ENCODE assay signal across 8 mouse cellular contexts in the genomic region with DNA sequence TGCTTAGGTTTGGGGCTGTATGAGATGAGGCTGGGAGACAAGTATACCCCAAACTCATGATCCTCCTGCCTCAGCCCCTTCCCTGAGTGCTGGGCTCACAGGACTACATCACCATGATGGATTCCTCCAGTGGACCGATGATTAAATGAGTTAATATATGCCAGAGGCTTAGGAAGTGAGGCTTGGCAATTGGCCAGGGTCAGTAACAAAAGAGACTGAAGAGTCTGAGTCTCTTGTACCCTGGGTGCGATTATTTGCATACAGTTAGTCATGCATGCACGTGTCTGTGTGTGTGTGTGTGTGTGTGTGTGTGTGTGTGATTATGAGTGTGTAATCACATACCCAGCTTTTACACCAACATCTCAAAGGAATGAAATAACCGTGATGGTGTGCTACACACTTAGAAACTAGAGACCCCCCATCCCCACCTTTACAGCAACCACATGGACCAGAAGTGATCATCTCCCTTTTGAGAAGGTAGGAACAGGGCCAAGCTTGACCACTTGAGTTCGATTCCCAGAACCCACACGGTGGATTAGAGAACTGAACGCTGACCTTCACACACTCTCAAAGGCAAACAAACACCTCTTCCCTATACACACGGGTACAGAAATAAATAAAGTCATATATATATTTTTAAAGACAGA. TPM values are rescaled to one million over a fixed set of nuclear protein-coding genes. Genes with fewer than 3 reads are reported as not detected.
A peak's percentile ranks its signal among the peaks of the same experiment; 100 is the strongest.
DNase-seq lines count a peak whose midpoint lies in the region; ATAC-seq and TF ChIP-seq lines count a peak whose summit lies in the region.

No protein-coding gene starts in this region.

- peak overlapping the region; percentile 85 for H3K4me2 ChIP-seq in intestine, postnatal 0 days (replicated peaks; ENCODE audit: low read depth)
- H3K4me2 ChIP-seq in liver, postnatal 0 days (ENCODE audit: low read depth, low read length) = peak overlapping the region; percentile 94

- peak overlapping the region; percentile 67 for H3K4me3 ChIP-seq in intestine, postnatal 0 days (ENCODE audit: low read depth, low read length)
- peak overlapping the region; percentile 47 for H3K4me3 ChIP-seq in liver, postnatal 0 days (ENCODE audit: low read depth, low read length)

- no peak for TF ChIP-seq CTCF in intestine, postnatal 0 days (IDR thresholded peaks at IDR 0.05; ENCODE audit: low read depth)
- no peak for TF ChIP-seq CTCF in liver, postnatal 0 days (IDR thresholded peaks at IDR 0.05; ENCODE audit: low read depth)

- peak overlapping the region; percentile 99 for H3K27ac ChIP-seq in intestine, postnatal 0 days (ENCODE audit: low read depth, low read length)
- H3K27ac ChIP-seq in liver, postnatal 0 days (ENCODE audit: low read depth) = peak overlapping the region; percentile 100

- H3K36me3 ChIP-seq in intestine, postnatal 0 days (ENCODE audit: control insufficient read depth, insufficient read depth) = peaks cover 8% of the 10 kb centered on the region
- peaks cover 11% of the 10 kb centered on the region for H3K36me3 ChIP-seq in liver, postnatal 0 days (replicated peaks; ENCODE audit: insufficient read depth, low read length)

- WGBS in intestine, postnatal 0 days = 4% methylated on average over 8 of the region's 8 CpGs
- 9% methylated on average over 8 of the region's 8 CpGs for WGBS in liver, postnatal 0 days (ENCODE audit: insufficient replicate concordance)

- peak overlapping the region; percentile 69 for H3K9ac ChIP-seq in intestine, postnatal 0 days (ENCODE audit: low read depth, low read length)
- peak overlapping the region; percentile 77 for H3K9ac ChIP-seq in liver, postnatal 0 days (replicated peaks)

- DNase-seq in cerebellum, adult 9-10 months = peak; percentile 54
- DNase-seq in gastrocnemius, postnatal 36 days = peak; percentile 26 to 38
- DNase-seq in liver, postnatal 0 days = peak; percentile 70
- peak; percentile 93 for DNase-seq in retina, postnatal 1 day
- DNase-seq in thymus, postnatal 10 days (ENCODE audit: low spot score in 2 of 2) = no peak

- H3K9me3 ChIP-seq in intestine, postnatal 0 days (ENCODE audit: control insufficient read depth) = no peaks in the 10 kb centered on the region
- H3K9me3 ChIP-seq in liver, postnatal 0 days (ENCODE audit: low read length) = no peaks in the 10 kb centered on the region

- no peaks in the 10 kb centered on the region for H3K27me3 ChIP-seq in intestine, postnatal 0 days (replicated peaks; ENCODE audit: control insufficient read depth, insufficient read depth, low read length)
- H3K27me3 ChIP-seq in liver, postnatal 0 days (ENCODE audit: insufficient read depth, low read length) = no peaks in the 10 kb centered on the region

- ATAC-seq in cerebellum, adult (ENCODE audit: insufficient number of reproducible peaks, low FRiP score, low TSS enrichment) = no peak
- peak; percentile 35 for ATAC-seq in CD4-positive, CD25-positive, alpha-beta regulatory T cell, adult 4 months
- ATAC-seq in intestine, postnatal 0 days = no peak
- peak; percentile 2 for ATAC-seq in liver, postnatal 0 days

- 0 out of 2 replicates have a peak, but pooled peaks cover 15% of the 10 kb centered on the region for H3K4me1 ChIP-seq in intestine, postnatal 0 days (replicated peaks; ENCODE audit: control insufficient read depth, insufficient read depth, low read length)
- peaks cover 77% of the 10 kb centered on the region for H3K4me1 ChIP-seq in liver, postnatal 0 days (ENCODE audit: insufficient read depth)

- intact Hi-C loops in gastrocnemius, postnatal 36 days (cut with DNase I) = no loop called here

- no peak for TF ChIP-seq EP300 in liver, postnatal 0 days (IDR thresholded peaks at IDR 0.05; ENCODE audit: low read depth)

RNA-seq across cellular contexts. Expression of gene Hif3a, which starts 3.3 kb away (rescaled TPM):
- polyA plus RNA-seq in CD4-positive, CD25-positive, alpha-beta regulatory T cell, adult 4 months (2017; shearing (Covaris generic)) = under 1 TPM; 0.60 to 0.91 TPM
- total RNA-seq in gastrocnemius, postnatal 36 days (2021) = 1 to 10 TPM; 1.2 to 1.3 TPM
- 15.9 and 18.4 TPM in 2 replicates for polyA plus RNA-seq in intestine, postnatal 0 days (2015; fragmentation: Nextera tagmentation; extraction: Ambion mirVana)
- polyA plus RNA-seq in liver, postnatal 0 days (2015; fragmentation: Nextera tagmentation; extraction: Ambion mirVana) = 2.6 and 3.9 TPM in 2 replicates

RNA-seq across cellular contexts. Expression of gene Psg16, which starts 14.9 kb away (rescaled TPM):
- 1 to 10 TPM in 1 of 2 experiments, under 1 TPM in 1; 0.13 to 1.4 TPM for polyA plus RNA-seq in CD4-positive, CD25-positive, alpha-beta regulatory T cell, adult 4 months (2017; shearing (Covaris generic))
- total RNA-seq in gastrocnemius, postnatal 36 days (2021) = under 1 TPM; 0.07 to 0.13 TPM
- polyA plus RNA-seq in intestine, postnatal 0 days (2015; fragmentation: Nextera tagmentation; extraction: Ambion mirVana) = 0.33 and 0.46 TPM in 2 replicates
- 0.54 and 0.69 TPM in 2 replicates for polyA plus RNA-seq in liver, postnatal 0 days (2015; fragmentation: Nextera tagmentation; extraction: Ambion mirVana)

RNA-seq across cellular contexts. Expression of gene Ppp5c, which starts 31.2 kb away (rescaled TPM):
- 10 to 100 TPM; 56.6 to 76.0 TPM for polyA plus RNA-seq in CD4-positive, CD25-positive, alpha-beta regulatory T cell, adult 4 months (2017; shearing (Covaris generic))
- total RNA-seq in gastrocnemius, postnatal 36 days (2021) = 10 to 100 TPM; 62.4 to 62.7 TPM
- 44.4 and 45.0 TPM in 2 replicates for polyA plus RNA-seq in intestine, postnatal 0 days (2015; fragmentation: Nextera tagmentation; extraction: Ambion mirVana)
- polyA plus RNA-seq in liver, postnatal 0 days (2015; fragmentation: Nextera tagmentation; extraction: Ambion mirVana) = 26.9 and 32.1 TPM in 2 replicates

Comparison
In these comparisons a context has a peak if more than half of its experiments do, and no peak if none do; other contexts are left out.
1. DNase-seq: peak in cerebellum, adult 9-10 months (single experiment), gastrocnemius, postnatal 36 days (2 of 2), liver, postnatal 0 days (single experiment) and retina, postnatal 1 day (single experiment); none in thymus, postnatal 10 days (0 of 2).
2. ATAC-seq: peak in CD4-positive, CD25-positive, alpha-beta regulatory T cell, adult 4 months (single experiment) and liver, postnatal 0 days (single experiment); none in cerebellum, adult (single experiment) and intestine, postnatal 0 days (single experiment).